Mouse (Mus musculus) kidney, adult 2 months (tissue): Measurements from ENCODE around the gene Hspa2. TPM values are rescaled to one million over a fixed set of nuclear protein-coding genes. Genes with fewer than 3 reads are reported as not detected.

Experiments
- DNase-seq: peaks from one replicate; pipeline ENCODE4 v3.0.0; 2021
- H3K27ac ChIP-seq: fragments of 200-500 bp; 2 replicates; pipeline ENCODE4 v1.5.1; 2012; ENCODE audit warnings: low read depth, low read length, control low read depth, inconsistent platforms; ENCODE audit not compliant: insufficient read depth
- H3K27me3 ChIP-seq: fragments of 200-500 bp; replicated peaks from 2 replicates; pipeline ENCODE4 v1.6.1; 2012; ENCODE audit warnings: mild to moderate bottlenecking, moderate library complexity, low read length, inconsistent platforms; ENCODE audit not compliant: control insufficient read depth, insufficient read depth
- H3K36me3 ChIP-seq: fragments of 200-500 bp; 2 replicates; pipeline ENCODE4 v1.6.1; 2012; ENCODE audit warnings: mild to moderate bottlenecking, moderate library complexity, low read length, inconsistent platforms; ENCODE audit not compliant: control insufficient read depth, insufficient read depth
- H3K4me1 ChIP-seq: fragments of 200-500 bp; 2 replicates; pipeline ENCODE4 v1.6.1; 2011; ENCODE audit warnings: low read length; ENCODE audit not compliant: control insufficient read depth, insufficient read depth
- H3K4me3 ChIP-seq: fragments of 200-500 bp; 2 replicates; pipeline ENCODE4 v1.5.1; 2011; ENCODE audit warnings: mild to moderate bottlenecking, low read depth, low read length, control low read depth; ENCODE audit not compliant: insufficient read depth
- CTCF ChIP-seq: fragments of 200-500 bp; conservative IDR thresholded peaks from 2 replicates; pipeline ENCODE4 v1.5.1; 2011; ENCODE audit warnings: low read depth, mild to moderate bottlenecking, control low read depth, low read length, moderate library complexity, mixed read lengths; ENCODE audit not compliant: insufficient read depth, insufficient read length
- POLR2A ChIP-seq: fragments of 200-500 bp; IDR thresholded peaks from one replicate; pipeline ENCODE4 v1.6.1; 2011; ENCODE audit warnings: low read depth, low read length, control low read depth
- WGBS: fragments of 180-500 bp; shearing (Covaris S2); methylation state at CpG from one replicate; pipeline ENCODE4 v1.1.7; 2018; 5-methylcytosine and 5-hydroxymethylcytosine counted together
- polyA plus RNA-seq: library from polyadenylated mRNA; depleted of rRNA; stranded (reverse); fragments of >200 nt; gene quantifications from 2 replicates; pipeline ENCODE4 v1.2.3, GENCODE M21; 2012; rRNA removed

The Hspa2 gene
- polyA plus RNA-seq = 11.8 and 14.0 TPM in 2 replicates

DNA sequence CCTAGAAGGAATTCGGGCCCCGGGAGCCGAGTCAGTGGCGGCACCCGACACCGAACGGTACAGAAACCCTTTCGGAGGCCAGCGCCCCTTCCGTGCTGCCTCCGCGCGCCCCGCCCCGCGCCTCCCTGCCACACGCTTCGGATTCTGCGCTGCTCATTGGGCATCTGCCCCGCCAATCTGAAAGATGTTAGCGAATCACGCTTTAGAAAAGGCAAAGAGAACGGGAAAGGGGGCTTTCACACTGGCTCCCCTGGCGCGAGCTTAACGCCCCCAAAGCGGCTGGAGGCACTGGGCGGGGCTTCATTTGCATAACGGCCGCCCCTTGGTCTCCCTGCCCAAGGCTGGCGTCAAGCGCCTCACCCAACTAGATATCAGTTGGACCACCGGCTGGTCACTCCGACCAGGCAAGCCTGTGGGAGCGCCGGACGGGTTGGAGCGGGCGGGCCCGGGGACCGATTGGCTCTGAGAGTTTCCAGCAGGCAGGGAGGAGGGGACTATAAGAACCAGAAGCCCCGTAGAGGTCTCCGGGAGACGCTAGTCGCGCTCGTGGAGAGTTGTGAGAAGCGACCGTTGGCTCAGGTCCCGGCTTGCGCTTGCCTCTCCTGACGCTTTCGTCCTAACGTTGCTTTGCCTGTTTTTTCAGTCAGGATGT is at the start of gene Hspa2:
TSS of gene Hspa2 (plus strand) at position 291 of the 652 bp plus-strand sequence.
- DNase-seq = peak; percentile 100
- peak within 1 kb of the TSS; percentile 97 for H3K27ac ChIP-seq
- TF ChIP-seq CTCF (no peak), POLR2A (peak; percentile 98)
- no peaks in the 10 kb centered on the region for H3K27me3 ChIP-seq
- no peaks in the 10 kb centered on the region for H3K36me3 ChIP-seq
- H3K4me3 ChIP-seq = peak within 1 kb of the TSS; percentile 92
- peaks cover 8% of the 10 kb centered on the region for H3K4me1 ChIP-seq
- under 1% methylated on average over 53 of the region's 54 CpGs for WGBS

DNA sequence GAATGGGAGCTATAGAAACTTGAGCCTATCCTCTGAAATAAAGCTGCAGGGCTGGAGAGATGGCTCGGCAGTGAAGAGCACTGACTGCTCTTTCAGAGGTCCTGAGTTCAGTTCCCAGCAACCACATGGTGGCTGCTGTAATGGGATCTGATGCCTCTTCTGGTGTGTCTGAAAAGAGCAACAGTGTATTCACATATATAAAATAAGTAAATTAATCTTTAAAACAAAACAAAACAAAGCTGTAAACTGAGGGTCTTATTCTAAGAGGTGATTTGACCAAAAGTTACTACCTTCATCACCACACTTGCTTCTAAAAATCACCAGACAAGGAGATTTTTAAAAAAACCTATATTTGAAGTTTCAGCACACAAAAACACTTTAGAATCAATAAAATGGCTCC is 43.1 kb upstream of the Hspa2 start:
- no peak for DNase-seq
- WGBS = 92% methylated on average over 1 of the region's 1 CpGs

DNA sequence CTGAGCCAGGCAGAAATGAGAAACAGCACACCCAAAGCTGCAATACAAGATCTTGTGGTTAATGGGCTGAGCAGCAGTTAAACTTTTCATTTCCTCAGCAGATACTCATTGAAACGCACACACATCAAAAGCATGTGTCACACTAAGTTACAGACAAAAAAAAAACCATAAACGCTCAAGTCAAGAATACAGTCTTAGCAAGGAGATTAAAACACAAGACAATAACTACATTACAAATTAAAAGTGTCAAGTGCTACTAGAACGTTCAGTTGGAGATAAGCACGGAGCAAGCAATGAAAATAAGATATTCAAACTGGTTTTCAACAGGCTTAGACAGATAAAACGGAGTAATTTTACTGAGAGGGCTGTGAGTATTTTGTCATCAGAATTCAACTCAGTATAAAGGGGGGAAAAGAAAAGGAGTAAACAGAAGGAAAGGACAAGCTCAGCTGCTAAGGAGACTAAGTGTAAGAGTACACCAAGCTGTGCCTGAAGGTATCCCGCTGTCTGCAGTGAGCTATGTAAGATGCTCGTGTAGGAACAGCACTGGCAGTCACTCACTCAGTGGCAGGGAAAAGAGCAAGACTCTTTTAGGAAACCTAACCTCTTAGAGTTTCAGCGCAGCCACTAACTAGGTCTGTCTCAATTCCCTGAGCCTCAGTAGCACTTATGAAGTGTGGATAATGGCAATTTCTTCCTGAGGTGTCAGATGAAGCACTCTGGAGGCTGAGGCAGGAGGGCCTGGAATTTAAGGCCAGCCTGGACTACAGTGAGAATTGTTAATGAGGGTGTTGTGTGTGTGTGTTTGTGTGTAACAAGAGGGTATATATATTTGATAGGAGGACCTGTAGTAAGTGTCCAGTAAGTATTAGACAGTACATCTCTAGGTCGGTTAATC is 42.3 kb upstream of the Hspa2 start:
- DNase-seq = no peak
- no peaks in the 10 kb centered on the region for H3K36me3 ChIP-seq
- TF ChIP-seq POLR2A = no peak
- no peak for TF ChIP-seq CTCF
- no peak overlapping the region for H3K4me3 ChIP-seq
- H3K27me3 ChIP-seq = no peaks in the 10 kb centered on the region
- H3K4me1 ChIP-seq = no peaks in the 10 kb centered on the region
- H3K27ac ChIP-seq = no peak overlapping the region
- 61% methylated on average over 9 of the region's 9 CpGs for WGBS

More for the DNA sequence above, 43.1 kb upstream of the Hspa2 start:
- no peaks in the 10 kb centered on the region for H3K27me3 ChIP-seq
- no peak overlapping the region for H3K27ac ChIP-seq
- no peaks in the 10 kb centered on the region for H3K36me3 ChIP-seq
- no peaks in the 10 kb centered on the region for H3K4me1 ChIP-seq
- TF ChIP-seq POLR2A = no peak
- TF ChIP-seq CTCF = no peak
- no peak overlapping the region for H3K4me3 ChIP-seq

DNA sequence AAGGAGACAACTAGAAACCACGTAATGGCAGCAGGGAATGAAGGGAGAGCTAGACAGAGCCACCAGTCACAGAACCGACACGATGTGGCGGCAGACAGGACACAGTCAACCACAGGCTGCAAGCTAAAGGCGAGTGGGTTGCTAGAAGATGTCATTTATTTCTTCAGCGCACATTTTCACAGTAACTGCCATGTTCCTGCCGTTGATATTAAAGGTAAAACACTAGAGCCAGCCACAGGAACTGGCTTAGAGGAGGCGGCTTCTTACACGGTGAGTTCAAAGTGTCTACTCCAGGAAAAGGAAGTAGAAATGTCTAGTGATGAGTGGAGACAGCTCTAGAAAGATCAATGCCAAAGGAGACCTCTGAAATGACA is 41.7 kb upstream of the Hspa2 start:
- H3K27me3 ChIP-seq = no peaks in the 10 kb centered on the region
- H3K27ac ChIP-seq = no peak overlapping the region
- H3K4me3 ChIP-seq = no peak overlapping the region
- H3K4me1 ChIP-seq = no peaks in the 10 kb centered on the region
- no peaks in the 10 kb centered on the region for H3K36me3 ChIP-seq
- TF ChIP-seq CTCF (no peak), POLR2A (no peak)
- DNase-seq = no peak
- WGBS = 74% methylated on average over 9 of the region's 9 CpGs

DNA sequence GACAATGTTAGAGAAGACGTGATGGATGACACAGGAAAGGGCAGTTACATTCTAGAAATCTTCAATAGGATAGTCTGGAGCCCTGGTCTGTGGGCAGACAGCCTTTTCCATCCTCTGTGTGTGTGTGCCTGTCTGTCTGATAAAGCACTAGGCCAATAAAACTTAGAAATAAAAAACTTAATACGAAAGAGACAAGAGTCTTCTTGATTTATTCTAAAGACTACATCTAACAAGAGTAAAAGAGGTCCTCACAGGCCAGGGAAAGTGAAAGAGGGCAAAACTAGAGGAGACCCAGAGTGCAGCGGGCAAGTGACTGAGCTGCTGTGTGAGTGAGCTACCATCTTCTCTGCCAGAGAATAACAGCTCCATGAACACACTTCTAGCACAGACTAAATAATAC is 37.7 kb upstream of the Hspa2 start:
- H3K27me3 ChIP-seq = no peaks in the 10 kb centered on the region
- no peak for DNase-seq
- peaks cover 7% of the 10 kb centered on the region; the same call in 1 of the 2 replicates for H3K4me1 ChIP-seq
- no peak overlapping the region for H3K4me3 ChIP-seq
- 74% methylated on average over 3 of the region's 3 CpGs for WGBS
- no peak overlapping the region for H3K27ac ChIP-seq
- no peaks in the 10 kb centered on the region for H3K36me3 ChIP-seq
- TF ChIP-seq POLR2A (no peak), CTCF (no peak)

DNA sequence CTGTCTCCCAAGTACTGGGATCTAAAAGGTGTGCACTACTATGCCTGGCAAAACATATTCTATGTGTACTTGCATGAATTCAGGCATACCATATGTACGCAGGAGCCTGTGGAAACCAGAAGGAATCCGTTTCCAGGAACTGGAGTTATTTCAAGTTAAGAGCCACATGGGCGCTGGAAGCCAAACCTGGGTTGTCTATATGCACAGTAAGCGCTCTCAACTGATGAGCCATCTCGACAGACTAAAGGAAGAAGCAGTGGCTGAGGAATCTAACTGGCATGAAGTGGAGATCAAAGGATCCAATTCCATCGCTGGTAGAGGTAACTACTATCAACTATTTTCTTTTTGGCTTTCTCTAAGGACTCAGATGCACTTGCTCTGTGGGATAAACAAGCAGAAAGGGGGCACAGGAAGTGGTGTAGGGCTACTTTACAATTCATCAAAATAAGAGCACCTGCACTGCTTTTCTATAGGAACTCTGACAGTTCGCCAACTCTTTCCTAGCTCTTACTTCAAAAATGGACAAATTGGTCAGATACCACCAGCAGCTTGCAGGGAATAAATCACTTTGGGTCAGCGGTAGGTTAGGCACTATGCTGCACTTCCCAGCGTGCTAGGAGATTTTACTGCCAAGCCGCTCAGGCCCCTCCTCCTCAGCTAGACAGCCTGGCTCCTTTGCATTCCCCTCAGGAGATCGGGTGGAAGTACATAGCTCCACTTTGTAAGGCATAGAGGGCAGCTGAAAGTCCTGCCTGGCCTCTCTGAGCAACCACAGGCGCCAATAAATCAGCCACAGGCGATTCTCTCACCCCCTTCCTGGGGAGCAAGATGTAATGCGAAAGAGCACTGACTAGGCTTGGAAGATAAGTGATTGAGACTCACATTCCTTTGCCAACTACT is 36.6 kb upstream of the Hspa2 start:
- peak; percentile 64 for DNase-seq

More for the DNA sequence above, 36.6 kb upstream of the Hspa2 start:
- H3K36me3 ChIP-seq = no peaks in the 10 kb centered on the region
- TF ChIP-seq POLR2A (no peak), CTCF (no peak)
- no peaks in the 10 kb centered on the region for H3K27me3 ChIP-seq
- H3K4me1 ChIP-seq = peaks cover 12% of the 10 kb centered on the region; the same call in 1 of the 2 replicates
- no peak overlapping the region for H3K27ac ChIP-seq
- H3K4me3 ChIP-seq = no peak overlapping the region
- 34% methylated on average over 14 of the region's 14 CpGs for WGBS
